Mouse (Mus musculus) megakaryocyte, embryonic 14.5 days (primary cell): ENCODE measurements around the gene Grtp1.

Experiments used
- FLI1 ChIP-seq: IDR thresholded peaks from 2 replicates; pipeline ENCODE4 v1.6.1; 2012; ENCODE audit warnings: low read length, inconsistent platforms, mixed read lengths
- GATA1 ChIP-seq: IDR thresholded peaks from 3 replicates; pipeline ENCODE4 v1.6.1; 2012; ENCODE audit warnings: mixed read lengths, low read length, inconsistent platforms, borderline replicate concordance

- no peak for TF ChIP-seq GATA1
- no peak for TF ChIP-seq FLI1
These were observed 44.0 kb upstream of the Grtp1 start for GRCm38 (mm10) chr8:13244343-13244880.
